ENCODE assay signal across 10 mouse cellular contexts in the genomic region with DNA sequence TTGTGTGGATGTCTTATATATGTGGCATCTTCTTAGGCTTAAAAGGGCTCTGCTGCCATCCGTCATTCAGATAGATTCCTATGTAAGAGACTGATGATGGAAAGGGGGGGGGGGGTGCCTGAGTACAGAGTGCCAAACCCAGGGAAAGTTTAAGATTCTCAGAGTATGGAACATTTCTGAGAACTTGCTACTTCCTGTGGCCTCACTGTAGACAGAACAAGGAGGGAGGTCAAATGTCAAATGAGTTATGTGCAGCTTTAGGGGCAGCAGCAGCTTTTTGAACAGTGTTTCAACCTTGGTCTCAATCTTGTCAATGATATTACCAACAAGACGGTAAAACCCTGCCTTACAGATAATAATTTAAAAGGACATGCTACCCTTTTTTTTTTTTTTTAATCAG.
"Had no signal": no experiment of that assay in that cellular context is flagged by ENCODE, and none has a peak within 500 bp of the region (broad histone marks: within the 10 kb centered on the region; RNA-seq: fewer than 3 reads in every experiment).

No protein-coding gene starts in this region.

- ATAC-seq: liver, postnatal 0 days; lung, postnatal 0 days; midbrain, embryonic 16.5 days had no signal

- DNase-seq: liver, postnatal 0 days; lung, adult 2 months; lung, postnatal 4 days; midbrain, embryonic 14.5 days; right cerebral cortex, postnatal 14 days; thymus, adult 2 months; thymus, postnatal 25 days; thymus, postnatal 4 days had no signal
